Mouse (Mus musculus) urinary bladder, adult 18-20 months (tissue): ENCODE data around the gene Mgmt.

Experiments
- DNase-seq, 2 experiments: peaks; one replicate each; pipeline ENCODE4 v3.0.0; 2022; ENCODE audit warnings: low spot score in 2 of 2, mixed read lengths in 2 of 2

Mgmt gene

DNA sequence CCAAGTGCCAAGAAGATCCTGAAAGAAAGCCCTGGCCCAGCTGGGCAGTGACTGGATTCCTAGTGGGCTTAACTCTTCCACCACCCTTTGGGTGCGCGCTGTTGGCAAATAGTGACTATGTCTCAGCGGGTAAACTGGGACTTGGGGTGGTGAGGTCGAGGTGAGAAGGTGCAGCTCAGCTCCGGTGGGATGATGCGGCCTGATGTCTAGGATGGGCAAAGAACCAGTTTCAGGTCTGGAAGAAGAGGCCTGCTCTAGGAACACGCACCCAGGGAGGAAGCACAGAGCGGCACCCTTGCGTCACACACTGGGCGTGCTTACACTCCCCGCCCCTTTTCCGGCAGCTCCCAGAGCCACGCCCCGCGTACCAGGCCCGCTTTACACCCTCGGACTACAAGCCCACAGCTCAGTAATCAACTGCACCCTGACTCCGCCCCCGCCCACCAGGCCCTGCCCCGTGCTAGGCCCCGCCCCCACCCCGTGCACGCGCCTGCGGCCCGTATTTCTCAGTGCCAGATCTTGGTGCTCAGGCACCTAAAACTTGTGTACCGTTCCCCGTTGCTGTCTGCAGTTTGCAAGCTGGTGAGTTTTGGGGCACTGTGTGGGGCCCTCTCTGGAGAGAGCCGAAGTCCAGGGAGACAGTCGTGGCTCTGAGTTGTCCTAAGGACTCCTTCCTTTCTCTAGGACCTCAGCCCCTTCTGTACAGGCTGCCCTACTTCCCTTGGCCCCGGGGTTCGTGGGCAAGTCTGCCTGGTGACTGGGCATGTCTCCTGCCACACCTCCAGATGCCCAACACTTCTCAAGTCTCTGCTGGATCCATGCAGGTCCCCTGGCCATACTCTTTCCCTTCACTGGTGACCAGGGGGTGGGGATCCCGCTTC is at the start of gene Mgmt:
TSS of gene Mgmt (plus strand) at position 509 of the 881 bp plus-strand sequence.
- DNase-seq = peak; percentile 83 to 92

DNA sequence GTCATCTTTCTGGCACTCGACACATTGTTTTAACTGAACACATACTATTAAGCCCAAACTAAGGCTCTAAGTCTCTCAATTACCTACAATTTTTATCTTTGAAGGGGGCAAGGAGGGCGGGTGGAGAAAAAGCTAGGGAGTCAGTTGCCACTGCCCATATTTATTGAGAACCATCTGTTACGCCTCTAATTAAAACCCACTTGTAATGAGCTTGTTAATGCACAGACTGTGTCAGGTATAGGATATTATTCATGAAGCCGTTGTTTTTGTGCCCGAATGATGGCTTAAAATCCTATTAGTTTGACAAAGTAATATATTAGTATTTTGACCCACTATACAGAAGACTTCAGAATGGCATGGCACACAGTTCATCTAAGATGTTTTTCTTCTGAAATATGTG is 49.6 kb upstream of the Mgmt start:
- no peak for DNase-seq

DNA sequence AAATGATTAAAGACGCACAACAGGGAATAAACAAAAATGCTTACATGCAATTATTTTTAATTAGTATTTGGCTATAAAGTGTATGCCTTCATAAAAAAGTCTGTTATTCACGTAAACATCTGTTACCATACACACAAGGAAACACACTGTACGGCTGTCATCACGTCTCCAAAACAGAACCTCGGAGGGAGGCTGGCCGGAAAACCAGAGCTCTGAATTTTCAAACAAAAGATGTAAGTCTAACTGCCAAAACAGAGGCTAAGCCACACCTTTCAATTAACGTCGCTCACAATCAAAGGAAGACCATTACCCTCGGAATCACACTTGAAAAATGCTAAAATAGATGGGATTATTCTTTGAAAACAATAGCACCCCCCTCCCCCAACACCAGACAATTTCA is 49.1 kb upstream of the Mgmt start:
- DNase-seq = no peak

DNA sequence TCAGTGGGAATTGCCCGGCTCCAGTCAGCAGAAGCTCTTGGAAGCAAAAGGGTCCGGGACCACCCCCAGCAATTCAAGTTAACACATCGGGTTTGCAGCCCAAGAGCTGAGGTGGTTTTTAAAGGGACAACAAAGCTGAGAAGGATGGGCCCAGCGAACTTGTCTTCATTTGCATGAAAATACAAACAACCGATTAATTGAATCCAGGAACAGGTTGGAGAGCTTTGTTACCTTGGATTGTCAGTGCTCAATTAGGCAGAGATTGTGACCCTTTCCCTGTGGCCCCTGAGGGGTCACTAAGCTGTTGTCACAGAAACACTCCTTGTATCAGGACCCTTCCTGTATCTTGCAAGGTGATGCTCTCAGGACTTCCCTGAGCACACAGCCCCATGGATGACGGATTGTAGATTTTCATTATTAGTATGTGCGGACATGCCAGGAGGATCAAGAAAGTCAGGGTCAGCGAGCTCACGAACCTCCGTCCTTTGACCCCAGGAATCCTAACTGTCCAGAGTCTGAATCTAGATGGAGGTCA is 48.3 kb upstream of the Mgmt start:
- no peak for DNase-seq

DNA sequence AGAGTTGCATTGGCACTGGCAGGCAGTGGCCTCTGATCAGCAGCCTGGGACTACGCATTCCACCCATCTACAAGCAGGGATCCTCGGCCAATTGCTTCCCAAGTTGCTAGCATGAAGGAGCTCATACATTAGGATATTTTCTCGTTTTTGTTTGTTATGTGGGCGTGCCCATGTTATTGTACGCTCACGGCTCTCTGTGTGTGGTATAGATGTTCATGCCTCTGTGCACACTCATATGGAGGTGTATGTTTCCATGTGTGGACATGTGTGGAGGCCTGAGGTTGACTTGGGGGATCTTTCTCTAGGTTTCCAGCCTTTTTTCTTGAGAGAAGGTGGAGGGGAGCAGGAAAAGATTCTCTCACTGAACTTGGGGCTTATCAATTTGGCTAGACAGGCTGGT is 46.8 kb upstream of the Mgmt start:
- DNase-seq = no peak

DNA sequence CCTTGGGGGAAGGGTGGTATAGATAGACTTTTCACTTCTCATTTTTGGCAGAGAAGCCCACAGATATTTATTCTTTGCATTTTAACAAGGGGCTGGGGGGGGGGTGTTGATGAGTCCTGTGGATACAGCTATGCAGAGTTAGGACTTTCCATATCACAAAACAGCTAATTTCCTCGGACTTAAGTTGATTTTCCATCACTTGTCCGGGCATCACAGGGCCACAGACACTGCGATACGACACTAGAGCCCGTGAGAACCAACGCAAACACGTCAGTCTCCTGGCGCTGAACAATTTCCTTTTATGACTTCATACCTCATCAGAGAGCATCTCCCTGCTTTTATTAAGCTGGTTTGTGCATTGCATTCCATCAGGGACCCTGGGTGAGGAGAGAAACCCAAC is 45.7 kb upstream of the Mgmt start:
- no peak for DNase-seq

DNA sequence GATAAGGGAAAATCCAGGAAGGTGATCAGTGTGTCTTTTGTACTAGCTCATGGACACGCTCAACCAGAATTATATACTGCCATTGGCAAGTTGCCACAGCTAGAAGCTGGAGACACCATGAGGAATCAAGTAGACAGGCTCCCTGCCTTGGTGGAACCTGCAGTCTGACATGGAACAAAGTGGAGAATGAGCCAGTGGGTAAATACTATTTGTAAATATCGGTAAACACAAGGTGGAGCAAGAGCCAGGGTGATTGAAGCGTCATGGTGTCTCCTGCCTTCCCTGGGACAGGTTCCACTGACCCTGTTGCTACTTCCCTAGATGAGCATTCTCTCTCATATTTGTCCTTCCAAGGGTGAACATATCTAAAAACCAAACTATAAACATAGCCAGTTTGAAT is 44.6 kb upstream of the Mgmt start:
- DNase-seq = no peak

DNA sequence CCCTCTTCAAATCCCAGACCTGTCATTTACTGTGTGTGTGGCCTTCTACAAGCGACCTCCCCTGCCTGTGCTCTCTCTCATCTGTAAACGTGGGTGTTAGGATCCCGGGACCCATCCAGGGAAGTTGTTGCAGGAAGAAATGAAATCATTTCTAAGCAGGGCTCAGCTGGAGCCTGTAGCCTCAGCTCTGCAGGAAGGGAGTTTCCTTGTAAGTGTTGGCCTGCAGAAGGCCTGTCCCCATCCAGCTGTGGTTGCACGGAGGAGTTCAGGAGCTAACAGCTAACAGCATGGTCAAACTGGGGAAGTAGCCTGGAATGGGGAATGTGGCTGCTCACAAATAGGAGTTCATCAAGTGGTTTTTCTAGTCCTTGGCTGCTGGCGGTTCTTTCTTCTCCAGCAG is 44.1 kb upstream of the Mgmt start:
- no peak for DNase-seq

DNA sequence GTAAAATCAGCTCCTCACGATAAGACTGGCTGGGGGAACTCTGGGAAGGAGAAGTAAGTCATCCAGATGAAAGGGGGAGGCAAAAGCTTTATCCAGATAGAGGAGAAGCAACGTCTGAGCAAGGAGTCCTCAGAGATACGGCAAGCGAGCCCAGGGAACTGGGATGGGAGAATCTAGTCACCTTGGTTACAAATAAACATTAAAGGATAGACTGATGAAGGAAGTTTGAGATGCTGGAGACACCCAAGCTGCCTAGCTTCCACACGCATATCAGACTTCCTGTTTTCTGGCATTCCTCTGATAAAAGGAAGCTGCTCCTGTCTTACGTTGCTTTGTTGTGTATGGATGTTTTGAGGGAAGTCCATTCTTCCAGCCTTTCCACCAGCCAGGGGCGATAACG is 42.5 kb upstream of the Mgmt start:
- DNase-seq = no peak

DNA sequence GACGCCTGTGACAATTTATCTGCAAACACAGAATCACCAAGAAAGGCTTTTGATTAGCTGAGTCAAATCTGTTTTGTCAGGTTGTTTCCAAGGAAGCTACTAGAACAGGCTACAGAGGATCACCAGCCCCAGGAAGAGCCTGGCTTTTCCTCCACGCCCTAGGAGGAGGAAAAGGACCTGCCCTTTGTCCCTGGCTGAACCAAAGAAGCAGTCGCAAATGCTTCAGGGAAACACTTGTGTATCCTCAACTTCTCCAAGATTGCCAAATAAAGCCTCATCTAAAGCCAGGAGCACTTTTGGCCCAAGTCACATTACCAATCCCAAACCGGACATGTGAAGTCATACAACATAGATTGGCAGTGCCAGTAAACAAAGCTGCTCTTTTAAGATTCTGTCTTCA is 41.7 kb upstream of the Mgmt start:
- DNase-seq = no peak

DNA sequence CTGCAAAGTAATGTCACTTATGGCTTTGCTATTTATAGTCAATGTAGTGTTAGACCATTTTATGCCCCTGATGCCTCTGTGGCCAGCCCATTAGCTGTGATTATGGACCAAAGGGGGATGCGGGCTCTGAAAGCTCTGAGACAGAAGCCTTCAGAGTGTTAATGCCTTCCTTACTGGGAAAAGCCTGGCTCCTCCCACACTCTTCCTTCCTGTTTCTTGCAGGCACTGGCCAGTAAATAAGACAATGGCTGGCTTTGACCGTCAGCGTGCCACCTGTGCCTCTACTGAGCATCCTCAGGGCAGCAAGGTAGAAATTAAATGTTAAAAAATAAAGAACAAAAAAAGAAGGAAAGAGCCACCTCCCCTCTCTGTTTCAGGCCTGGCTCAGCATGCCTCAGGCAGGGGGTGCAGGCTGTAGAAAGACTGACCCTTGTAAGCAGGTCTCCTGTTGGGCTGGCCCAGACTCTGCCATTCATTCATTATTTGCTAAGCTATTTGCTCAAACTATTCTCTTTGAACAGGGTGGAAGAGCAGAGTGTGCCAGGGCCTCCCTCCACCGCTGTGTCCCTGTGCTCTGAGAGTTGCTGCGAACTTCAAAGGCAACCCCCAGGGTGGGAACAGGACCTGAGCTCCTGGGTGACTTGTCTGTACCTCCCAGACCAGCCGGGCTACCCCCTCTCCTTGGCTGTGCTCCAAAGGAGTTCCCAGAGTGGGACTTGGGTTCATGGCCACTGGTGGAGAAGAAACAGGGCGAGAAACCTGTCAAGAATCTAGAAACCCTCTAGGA is 29.5 kb upstream of the Mgmt start:
- no peak for DNase-seq

DNA sequence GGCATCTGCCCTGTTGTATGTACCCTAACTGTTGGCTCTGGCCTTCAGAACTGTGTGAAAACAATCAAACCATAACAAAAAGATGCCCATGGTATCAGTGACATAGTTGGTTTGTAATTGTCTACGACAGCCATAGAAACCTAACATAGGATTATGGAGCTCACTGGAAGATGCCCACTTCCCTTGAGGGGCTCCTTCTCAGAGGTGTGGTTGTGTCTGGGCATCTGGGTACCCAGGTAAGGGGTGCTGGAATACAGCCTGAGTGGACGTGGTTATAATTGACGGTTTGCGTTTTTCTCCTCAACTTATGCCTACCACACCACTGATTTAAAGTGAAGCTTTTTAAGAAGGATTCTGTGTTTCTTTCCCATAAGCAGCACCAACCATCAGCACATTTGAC is 28.5 kb upstream of the Mgmt start:
- DNase-seq = no peak

DNA sequence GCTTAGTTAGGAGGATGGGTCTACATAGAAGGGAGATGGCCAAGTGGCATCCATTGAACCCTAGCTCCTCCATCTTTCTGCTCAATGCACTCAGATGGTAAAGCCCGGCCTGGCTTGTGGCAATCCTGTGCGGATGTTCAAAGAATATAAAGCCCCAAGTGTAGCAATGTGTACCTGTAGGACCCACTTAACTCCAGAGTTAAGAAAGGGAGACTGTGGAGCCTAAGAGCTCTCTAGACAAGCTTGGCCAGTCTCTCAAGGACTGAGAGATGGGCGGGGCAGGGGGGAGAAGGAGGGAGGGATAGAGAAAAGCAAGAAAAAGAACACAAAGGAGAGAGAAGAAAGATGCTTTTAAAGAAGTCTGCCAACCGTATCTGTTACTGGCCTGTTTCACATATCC is 27.9 kb upstream of the Mgmt start:
- DNase-seq = no peak

DNA sequence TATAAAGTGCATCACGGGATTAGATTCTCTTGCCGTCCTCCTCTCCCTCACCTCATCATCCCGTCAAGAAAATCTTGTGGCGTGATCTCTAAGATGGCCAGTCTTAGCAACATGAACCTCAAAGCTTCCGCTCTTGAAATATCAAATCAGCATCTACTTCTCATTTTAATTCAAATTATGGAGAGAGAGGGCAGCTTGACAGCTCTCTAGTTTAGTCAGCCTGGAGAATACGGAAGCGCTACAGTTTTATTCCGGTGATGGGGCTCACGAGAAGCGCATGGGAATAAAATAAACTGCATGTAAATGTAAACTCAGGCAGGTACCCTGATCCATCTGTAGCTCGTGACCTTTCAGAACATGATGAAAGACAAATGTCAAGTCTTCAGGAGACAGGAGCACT is 22.9 kb upstream of the Mgmt start:
- no peak for DNase-seq

DNA sequence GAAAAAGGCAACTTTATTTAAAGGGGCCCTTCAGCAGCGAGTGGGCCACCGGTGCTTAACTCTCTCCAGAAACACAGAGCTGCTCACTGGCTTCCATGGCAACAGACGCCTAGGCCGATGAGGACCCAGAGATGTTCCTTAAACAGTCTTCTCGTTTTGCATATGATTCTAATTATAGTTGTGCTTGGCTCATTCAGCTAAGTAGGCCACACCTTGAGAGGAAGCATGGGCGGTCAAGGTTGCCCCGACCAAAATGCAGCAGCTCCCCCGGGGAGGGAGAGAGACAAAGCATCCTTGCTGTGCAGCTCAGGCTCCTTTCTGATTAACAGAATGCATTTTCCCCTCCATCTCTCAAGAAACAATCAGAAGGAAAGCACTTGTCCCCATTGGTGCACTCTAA is 22.4 kb upstream of the Mgmt start:
- no peak for DNase-seq

DNA sequence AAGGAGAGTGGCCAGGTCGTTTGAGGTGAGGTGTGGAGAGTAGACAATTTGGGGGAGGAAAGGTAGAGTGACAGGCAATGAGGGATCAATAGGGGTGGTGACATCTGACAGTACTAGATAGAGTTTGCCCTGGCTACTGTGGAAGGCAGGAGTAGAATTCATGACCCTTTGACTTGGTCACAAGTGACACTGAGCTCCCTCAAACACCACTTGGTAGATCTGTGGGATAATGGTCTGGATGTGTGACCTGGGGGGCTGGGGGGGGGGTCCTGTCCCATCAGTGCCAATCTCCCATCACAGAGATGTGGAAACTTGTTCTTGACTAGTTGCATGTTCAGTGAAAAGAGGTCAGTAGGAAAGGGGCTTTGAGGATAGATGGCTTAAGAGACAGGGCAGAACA is 20.0 kb upstream of the Mgmt start:
- no peak for DNase-seq

DNA sequence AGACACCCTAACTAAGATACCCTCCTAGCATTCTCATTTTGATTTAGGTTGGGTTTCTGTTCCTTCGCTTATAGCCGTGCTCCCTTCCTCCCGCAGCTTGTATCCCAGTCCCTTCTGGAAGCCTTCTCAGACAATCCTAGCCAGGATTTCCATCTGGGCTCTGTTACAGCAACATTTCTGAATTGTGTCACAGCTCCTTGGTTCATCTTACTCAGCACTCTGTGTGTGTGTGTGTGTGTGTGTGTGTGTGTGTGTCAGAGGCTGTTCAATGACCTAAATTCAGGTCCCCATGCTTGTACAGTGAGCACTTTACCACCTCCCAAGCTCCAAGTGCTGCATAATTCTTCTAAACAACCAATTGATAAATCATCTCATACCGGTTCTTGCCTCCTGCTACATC is 14.0 kb upstream of the Mgmt start:
- DNase-seq = no peak

DNA sequence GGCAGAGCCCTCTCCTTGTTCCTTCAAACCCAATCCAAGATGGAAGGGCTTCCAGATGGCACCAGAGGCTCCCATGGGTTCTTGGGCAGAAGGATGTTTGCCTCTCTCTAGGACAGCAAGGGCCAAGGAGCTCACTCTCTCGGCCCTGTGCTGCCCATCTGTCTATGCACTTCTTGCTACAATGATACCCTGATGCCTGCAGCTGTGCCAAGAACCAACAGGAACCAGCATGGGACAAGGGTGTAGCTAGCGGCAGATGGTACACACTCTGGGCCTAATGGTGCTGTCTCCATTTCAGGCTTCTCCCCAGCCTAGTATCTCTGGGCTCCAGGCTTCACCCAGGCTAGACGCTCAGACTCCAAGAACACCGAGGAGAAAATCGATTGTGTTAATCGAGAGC is 6.3 kb upstream of the Mgmt start:
- DNase-seq = no peak

DNA sequence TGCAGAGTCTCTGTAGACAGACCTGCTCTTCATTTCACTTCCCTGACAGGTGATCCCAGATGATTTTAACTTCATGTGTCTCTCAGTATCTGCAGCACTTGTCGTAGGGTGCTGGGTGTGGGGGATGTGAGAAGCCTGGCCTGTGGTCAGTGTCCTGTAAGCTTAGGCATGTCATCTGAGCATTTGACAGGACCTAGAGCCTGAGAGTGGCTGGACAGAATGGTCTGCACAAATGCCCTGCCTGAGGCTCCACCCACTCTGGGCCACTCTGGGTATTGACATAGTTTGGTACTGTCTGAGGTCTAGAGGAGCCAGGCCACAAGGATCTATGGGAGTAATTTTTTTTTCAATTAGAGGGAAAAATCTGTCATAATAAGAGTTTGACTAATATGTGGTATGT is 942 bp downstream of the Mgmt start:
- DNase-seq = no peak

DNA sequence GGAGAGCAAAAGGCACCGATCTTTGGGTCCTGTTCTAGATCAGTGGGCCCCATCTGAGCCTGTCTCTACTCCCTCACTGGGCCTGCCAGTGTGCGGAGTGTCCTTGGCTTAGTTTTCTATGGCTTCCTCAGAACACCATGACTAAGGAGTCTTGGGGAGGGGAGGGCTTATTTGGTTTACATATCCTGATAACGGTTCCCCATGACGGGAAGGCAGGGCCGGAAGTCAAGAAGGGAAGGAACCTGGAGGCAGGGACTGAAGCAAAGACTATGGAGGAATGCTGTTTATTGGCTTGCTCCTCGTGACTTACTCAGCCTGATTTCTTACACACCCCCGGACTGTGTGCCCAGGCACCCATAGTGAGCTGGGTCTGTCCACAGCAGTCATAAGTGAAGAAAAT is 1.4 kb downstream of the Mgmt start:
- DNase-seq = no peak

DNA sequence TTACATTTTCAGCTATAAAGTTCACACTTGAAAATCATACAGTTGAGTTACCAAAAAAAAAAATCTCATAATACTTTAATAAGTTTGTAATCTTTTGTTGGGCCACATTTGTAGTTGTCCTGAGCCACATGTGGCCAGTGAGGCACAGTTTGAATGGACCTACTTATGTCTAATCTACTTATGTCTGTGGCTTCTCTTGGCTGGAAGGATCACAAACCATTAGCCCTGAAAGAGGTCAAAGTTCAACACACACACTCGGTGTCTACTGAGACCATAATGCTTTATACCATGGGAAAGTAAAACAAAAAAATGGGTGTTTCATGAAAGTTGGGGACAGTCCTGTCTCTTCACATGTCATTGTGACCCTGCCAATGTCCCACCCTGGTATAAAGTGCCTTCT is 3.1 kb downstream of the Mgmt start:
- DNase-seq = no peak

DNA sequence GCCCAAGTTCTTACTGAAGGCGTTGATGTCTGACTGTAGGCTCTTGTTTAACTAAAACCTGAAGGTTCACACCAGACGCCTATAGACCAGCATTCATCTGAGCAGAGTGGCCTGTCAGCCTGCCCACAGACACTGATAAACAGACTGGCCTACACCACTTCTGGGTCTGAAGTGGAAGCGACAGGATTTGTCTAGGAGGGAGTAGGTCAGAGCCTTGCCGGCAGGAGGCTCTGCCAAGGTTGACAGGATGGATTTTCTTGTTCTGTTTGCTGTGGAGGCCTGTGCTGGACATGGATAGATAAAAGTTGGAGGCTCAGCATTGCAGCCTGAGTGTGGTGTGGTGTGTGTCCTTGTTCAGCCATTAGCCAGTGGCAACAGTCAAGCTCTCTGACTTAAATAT is 3.6 kb downstream of the Mgmt start:
- DNase-seq = no peak

DNA sequence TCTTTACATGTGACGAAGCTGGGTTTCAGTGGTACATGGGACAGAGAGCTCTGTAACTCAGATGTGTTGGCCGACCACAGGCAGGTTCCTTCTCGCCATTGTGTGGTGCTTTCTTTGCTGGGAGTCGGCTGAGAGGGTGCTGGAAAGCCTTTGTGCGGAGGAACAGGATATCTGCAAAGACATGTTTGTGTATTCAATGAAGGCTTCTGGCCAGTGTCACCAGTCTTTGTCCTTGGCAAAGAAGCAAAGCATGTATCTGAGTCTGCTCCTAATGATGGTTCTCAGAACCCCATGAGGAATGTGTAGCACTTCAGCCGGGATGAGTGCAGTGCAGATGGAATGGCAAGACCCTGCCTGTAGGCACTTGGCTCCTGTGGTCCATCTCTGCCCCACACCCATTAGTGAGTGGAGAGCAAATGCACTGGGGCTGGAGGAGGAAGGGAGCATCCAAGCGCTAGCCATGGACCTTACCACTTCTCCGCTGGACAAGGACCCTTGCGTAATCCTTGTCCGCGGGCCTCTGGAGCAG is 14.3 kb downstream of the Mgmt start:
- no peak for DNase-seq
